Mouse (Mus musculus) intestine, embryonic 15.5 days (tissue): ENCODE data around the gene Cldn1. TPM values are rescaled to one million over a fixed set of nuclear protein-coding genes. Genes with fewer than 3 reads are reported as not detected.

Experiments
- ATAC-seq: fragments of 200-750 bp; cut with Nextera tagmentation; 2 replicates; pipeline ENCODE4 v1.8.0; 2017; ENCODE audit warnings: moderate TSS enrichment, moderate library complexity
- H3K27ac ChIP-seq: fragments of 300-500 bp; sonication (generic); 2 replicates; pipeline ENCODE4 v1.5.1; 2015; ENCODE audit warnings: mild to moderate bottlenecking, inconsistent platforms
- H3K27me3 ChIP-seq: fragments of 300-500 bp; sonication (generic); replicated peaks from 2 replicates; pipeline ENCODE4 v1.6.1; 2015; ENCODE audit warnings: inconsistent platforms
- H3K36me3 ChIP-seq: fragments of 300-500 bp; sonication (generic); 2 replicates; pipeline ENCODE4 v1.6.1; 2015; ENCODE audit warnings: inconsistent platforms
- H3K4me1 ChIP-seq: fragments of 300-500 bp; sonication (generic); replicated peaks from 2 replicates; pipeline ENCODE4 v1.6.1; 2015; ENCODE audit warnings: inconsistent platforms
- H3K4me2 ChIP-seq: fragments of 300-500 bp; sonication (generic); replicated peaks from 2 replicates; pipeline ENCODE4 v1.6.1; 2015; ENCODE audit warnings: mild to moderate bottlenecking, inconsistent platforms
- H3K4me3 ChIP-seq: fragments of 300-500 bp; sonication (generic); replicated peaks from 2 replicates; pipeline ENCODE4 v1.5.1; 2015; ENCODE audit warnings: inconsistent platforms
- H3K9ac ChIP-seq: fragments of 300-500 bp; sonication (generic); 2 replicates; pipeline ENCODE4 v1.6.1; 2015; ENCODE audit warnings: inconsistent platforms
- H3K9me3 ChIP-seq: fragments of 300-500 bp; sonication (generic); 2 replicates; pipeline ENCODE4 v1.6.1; 2016; ENCODE audit warnings: inconsistent platforms
- WGBS: fragments of 180-500 bp; shearing (Covaris S2); methylation state at CpG from one replicate; pipeline ENCODE4 v1.1.7; 2015; 5-methylcytosine and 5-hydroxymethylcytosine counted together
- polyA plus RNA-seq: library from polyadenylated mRNA; unstranded; fragments of >200 nt; fragmentation: Nextera tagmentation; extraction: Ambion mirVana; gene quantifications from 2 replicates; pipeline ENCODE4 v1.2.1, GENCODE M21; 2015

Gene Cldn1
- 4.1 and 4.2 TPM in 2 replicates for polyA plus RNA-seq

GRCm38 (mm10) chr16:26371325-26372053 lies at the start of gene Cldn1:
Cldn1 (minus strand) TSS chr16:26371841.
- no peak within 1 kb of the TSS for H3K27ac ChIP-seq
- peak; percentile 92 for ATAC-seq
- H3K27me3 ChIP-seq, result no peaks in the 10 kb centered on the region
- H3K36me3 ChIP-seq, result no peaks in the 10 kb centered on the region
- H3K4me3 ChIP-seq, result peak within 1 kb of the TSS; percentile 50
- H3K4me2 ChIP-seq, result peak within 1 kb of the TSS; percentile 97
- no peaks in the 10 kb centered on the region for H3K9me3 ChIP-seq
- no peaks in the 10 kb centered on the region for H3K4me1 ChIP-seq
- 4% methylated on average over 33 of the region's 33 CpGs for WGBS
- peak within 1 kb of the TSS; percentile 41; the same call in 1 of the 2 replicates for H3K9ac ChIP-seq

- H3K9me3 ChIP-seq, result no peaks in the 10 kb centered on the region
- H3K27me3 ChIP-seq, result no peaks in the 10 kb centered on the region
- H3K4me1 ChIP-seq, result no peaks in the 10 kb centered on the region
- ATAC-seq, result no peak
- H3K9ac ChIP-seq, result no peak overlapping the region
- WGBS, result 79% methylated on average over 3 of the region's 3 CpGs
- H3K4me2 ChIP-seq, result no peak overlapping the region
- no peak overlapping the region for H3K4me3 ChIP-seq
- no peaks in the 10 kb centered on the region for H3K36me3 ChIP-seq
- H3K27ac ChIP-seq, result no peak overlapping the region
Observed at GRCm38 (mm10) chr16:26418616-26419015, 47.0 kb upstream of the Cldn1 start.

- no peaks in the 10 kb centered on the region for H3K36me3 ChIP-seq
- H3K27me3 ChIP-seq, result no peaks in the 10 kb centered on the region
- H3K9ac ChIP-seq, result no peak overlapping the region
- H3K9me3 ChIP-seq, result no peaks in the 10 kb centered on the region
- no peak overlapping the region for H3K4me3 ChIP-seq
- no peak overlapping the region for H3K27ac ChIP-seq
- ATAC-seq, result no peak
- H3K4me1 ChIP-seq, result no peaks in the 10 kb centered on the region
- WGBS, result 37% methylated on average over 1 of the region's 1 CpGs
- no peak overlapping the region for H3K4me2 ChIP-seq
Observed at GRCm38 (mm10) chr16:26404070-26404469, 32.4 kb upstream of the Cldn1 start.

- no peaks in the 10 kb centered on the region for H3K27me3 ChIP-seq
- H3K9ac ChIP-seq, result no peak overlapping the region
- no peaks in the 10 kb centered on the region for H3K4me1 ChIP-seq
- ATAC-seq, result no peak
- H3K36me3 ChIP-seq, result no peaks in the 10 kb centered on the region
- H3K4me3 ChIP-seq, result no peak overlapping the region
- no peak overlapping the region for H3K27ac ChIP-seq
- no peaks in the 10 kb centered on the region for H3K9me3 ChIP-seq
- no peak overlapping the region for H3K4me2 ChIP-seq
- WGBS, result 32% methylated on average over 3 of the region's 3 CpGs
Observed at GRCm38 (mm10) chr16:26400971-26401370, 29.3 kb upstream of the Cldn1 start.

DNA sequence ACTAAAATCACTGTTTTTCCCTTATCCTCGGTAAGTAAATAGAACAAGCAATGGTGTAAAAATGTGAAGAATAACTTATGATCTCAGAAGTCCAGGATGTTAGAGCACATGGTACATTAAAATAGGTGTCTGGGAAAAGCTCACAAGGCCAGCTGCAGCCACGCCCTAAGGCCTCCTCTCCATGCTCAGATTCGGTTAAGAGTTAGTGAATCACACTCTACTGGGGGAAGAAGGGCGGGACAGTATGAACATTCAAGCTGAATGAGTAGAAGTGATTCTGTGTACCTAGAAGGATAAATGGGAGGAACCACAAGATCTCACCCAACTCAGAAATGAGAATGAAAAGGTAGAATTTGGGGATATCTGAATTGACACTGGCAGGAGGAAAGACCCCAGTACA lies 28.9 kb upstream of the Cldn1 start:
- Histone ChIP-seq H3K27ac (no peak overlapping the region), H3K9me3 (no peaks in the 10 kb centered on the region), H3K4me1 (no peaks in the 10 kb centered on the region), H3K4me2 (no peak overlapping the region), H3K36me3 (no peaks in the 10 kb centered on the region), H3K4me3 (no peak overlapping the region), H3K9ac (no peak overlapping the region), H3K27me3 (no peaks in the 10 kb centered on the region)
- WGBS, result 72% methylated on average over 4 of the region's 4 CpGs
- no peak for ATAC-seq

- H3K9me3 ChIP-seq, result no peaks in the 10 kb centered on the region
- no peaks in the 10 kb centered on the region for H3K36me3 ChIP-seq
- H3K4me3 ChIP-seq, result no peak overlapping the region
- H3K4me2 ChIP-seq, result no peak overlapping the region
- no peak overlapping the region for H3K9ac ChIP-seq
- H3K4me1 ChIP-seq, result no peaks in the 10 kb centered on the region
- H3K27me3 ChIP-seq, result no peaks in the 10 kb centered on the region
- no peak for ATAC-seq
- WGBS, result 87% methylated on average over 4 of the region's 4 CpGs
- H3K27ac ChIP-seq, result no peak overlapping the region
Observed at GRCm38 (mm10) chr16:26390936-26391335, 19.3 kb upstream of the Cldn1 start.

DNA sequence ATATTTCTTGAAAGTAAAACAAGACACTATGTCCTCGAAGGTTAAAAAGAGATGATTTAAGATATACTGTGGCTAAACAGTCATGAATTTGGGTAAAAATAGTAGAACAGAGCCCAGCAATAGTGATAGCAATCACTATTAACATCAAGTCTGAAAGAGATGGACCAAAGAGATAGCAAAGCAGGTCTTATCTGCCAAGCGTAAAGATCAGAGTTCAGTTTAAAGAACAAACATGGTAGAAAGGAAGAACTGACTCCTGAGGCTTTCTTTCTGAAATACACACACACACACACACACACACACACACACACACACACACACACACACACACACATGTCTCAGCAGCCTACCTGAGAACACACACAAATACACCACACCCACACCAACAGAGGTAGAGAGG lies 14.5 kb upstream of the Cldn1 start:
- Histone ChIP-seq H3K9ac (no peak overlapping the region), H3K27ac (no peak overlapping the region), H3K4me1 (no peaks in the 10 kb centered on the region), H3K4me2 (no peak overlapping the region), H3K4me3 (no peak overlapping the region), H3K9me3 (no peaks in the 10 kb centered on the region), H3K27me3 (no peaks in the 10 kb centered on the region), H3K36me3 (no peaks in the 10 kb centered on the region)
- ATAC-seq, result no peak
- whole genome bisulfite sequencing, result 73% methylated on average over 2 of the region's 2 CpGs

DNA sequence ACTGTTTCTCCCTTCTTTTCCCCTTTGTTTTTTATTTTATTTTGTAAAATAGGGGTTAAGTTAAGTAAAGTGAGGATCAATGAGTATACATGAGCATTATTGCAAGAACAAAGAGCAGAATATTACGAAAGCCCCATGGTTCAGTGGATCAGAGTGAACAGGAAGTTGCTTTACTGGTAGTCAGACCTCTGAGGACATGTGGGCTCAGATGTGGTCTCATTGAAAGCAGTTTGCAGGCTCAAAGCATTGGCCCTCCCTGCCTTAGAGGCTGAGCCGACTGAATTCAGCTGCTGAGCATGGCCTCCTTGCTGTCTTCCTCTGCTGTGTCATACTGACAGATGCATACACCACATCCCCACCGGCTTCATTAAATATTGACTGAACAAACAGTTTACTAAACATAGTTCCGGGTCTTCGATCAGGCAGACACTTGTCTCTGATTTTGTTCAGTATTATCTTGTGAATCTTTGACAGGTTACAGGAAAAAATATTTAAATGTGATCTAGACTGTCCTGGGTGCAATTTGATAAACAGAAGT lies 12.5 kb upstream of the Cldn1 start:
- Histone ChIP-seq H3K36me3 (no peaks in the 10 kb centered on the region), H3K9ac (no peak overlapping the region), H3K4me1 (no peaks in the 10 kb centered on the region), H3K9me3 (no peaks in the 10 kb centered on the region), H3K27ac (no peak overlapping the region), H3K4me2 (no peak overlapping the region), H3K27me3 (no peaks in the 10 kb centered on the region), H3K4me3 (no peak overlapping the region)
- no peak for ATAC-seq
- 62% methylated on average over 5 of the region's 5 CpGs for WGBS

GRCm38 (mm10) chr16:26377170-26377569 lies 5.5 kb upstream of the Cldn1 start:
- Histone ChIP-seq H3K27ac (no peak overlapping the region), H3K9ac (no peak overlapping the region)

GRCm38 (mm10) chr16:26370127-26370526 lies 1.5 kb downstream of the Cldn1 start:
- Histone ChIP-seq H3K36me3 (no peaks in the 10 kb centered on the region), H3K27ac (no peak overlapping the region), H3K4me2 (no peak overlapping the region), H3K9ac (no peak overlapping the region), H3K9me3 (no peaks in the 10 kb centered on the region), H3K4me1 (no peaks in the 10 kb centered on the region), H3K4me3 (no peak overlapping the region), H3K27me3 (no peaks in the 10 kb centered on the region)
- 93% methylated on average over 1 of the region's 1 CpGs for WGBS
- no peak for ATAC-seq

More at GRCm38 (mm10) chr16:26377170-26377569, 5.5 kb upstream of the Cldn1 start:
- H3K27me3 ChIP-seq, result no peaks in the 10 kb centered on the region
- no peaks in the 10 kb centered on the region for H3K9me3 ChIP-seq
- WGBS, result 70% methylated on average over 5 of the region's 5 CpGs
- H3K4me1 ChIP-seq, result no peaks in the 10 kb centered on the region
- no peaks in the 10 kb centered on the region for H3K36me3 ChIP-seq
- ATAC-seq, result no peak
- no peak overlapping the region for H3K4me3 ChIP-seq
- no peak overlapping the region for H3K4me2 ChIP-seq

- H3K4me3 ChIP-seq, result no peak overlapping the region
- 81% methylated on average over 7 of the region's 7 CpGs for WGBS
- H3K27ac ChIP-seq, result no peak overlapping the region
- no peaks in the 10 kb centered on the region for H3K4me1 ChIP-seq
- H3K9me3 ChIP-seq, result no peaks in the 10 kb centered on the region
- ATAC-seq, result no peak
- no peaks in the 10 kb centered on the region for H3K36me3 ChIP-seq
- no peaks in the 10 kb centered on the region for H3K27me3 ChIP-seq
- no peak overlapping the region for H3K4me2 ChIP-seq
- H3K9ac ChIP-seq, result no peak overlapping the region
Observed at GRCm38 (mm10) chr16:26369044-26369730, 2.5 kb downstream of the Cldn1 start.

DNA sequence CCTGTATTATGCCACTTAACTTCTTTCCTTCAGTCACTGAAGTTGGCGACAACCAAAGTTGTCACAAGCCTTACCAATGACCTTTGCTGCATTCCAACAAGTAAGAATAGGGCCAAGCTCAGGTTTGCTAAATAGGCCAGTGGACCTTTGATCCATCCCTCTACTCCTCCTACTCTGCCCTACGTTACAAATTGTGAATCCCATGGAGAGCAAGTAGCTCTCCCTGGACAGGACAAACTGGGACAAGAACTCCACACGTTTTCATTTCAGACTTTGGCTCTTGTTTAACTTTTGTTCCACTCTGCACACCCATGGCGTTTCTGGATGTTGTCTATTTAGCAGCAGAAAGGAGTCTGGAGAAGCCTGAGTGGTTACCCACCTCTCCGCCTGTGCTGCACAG lies 3.5 kb downstream of the Cldn1 start:
- H3K9me3 ChIP-seq, result no peaks in the 10 kb centered on the region
- no peaks in the 10 kb centered on the region for H3K27me3 ChIP-seq
- WGBS, result 74% methylated on average over 5 of the region's 5 CpGs
- no peaks in the 10 kb centered on the region for H3K4me1 ChIP-seq
- ATAC-seq, result no peak
- no peak overlapping the region for H3K4me3 ChIP-seq
- no peaks in the 10 kb centered on the region for H3K36me3 ChIP-seq
- no peak overlapping the region for H3K9ac ChIP-seq
- H3K4me2 ChIP-seq, result no peak overlapping the region
- H3K27ac ChIP-seq, result no peak overlapping the region
